Mouse (Mus musculus): Measurements from ENCODE around the gene Ddias. TPM values are rescaled to one million over a fixed set of nuclear protein-coding genes. Genes with fewer than 3 reads are reported as not detected.
"Not testable (repeated sequence)": the region's sequence is repeated elsewhere in the genome, so short reads cannot be mapped to it uniquely, and the experiment has no call there.

The Ddias gene
- polyA plus RNA-seq (2012; rRNA removed) = 0.11 and 0.15 TPM in 2 replicates

GRCm38 (mm10) chr7:92874116-92874675 lies at the start of gene Ddias, which contains the start of gene Prcp:
Gene Ddias, minus strand, starts transcription at chr7:92874247.
Gene Prcp, plus strand, starts transcription at chr7:92874470.
- DNase-seq (ENCODE audit: low read depth) = no peak

GRCm38 (mm10) chr7:92920857-92921172 lies 46.8 kb upstream of the Ddias start:
- DNase-seq (ENCODE audit: low read depth) = no peak

DNA sequence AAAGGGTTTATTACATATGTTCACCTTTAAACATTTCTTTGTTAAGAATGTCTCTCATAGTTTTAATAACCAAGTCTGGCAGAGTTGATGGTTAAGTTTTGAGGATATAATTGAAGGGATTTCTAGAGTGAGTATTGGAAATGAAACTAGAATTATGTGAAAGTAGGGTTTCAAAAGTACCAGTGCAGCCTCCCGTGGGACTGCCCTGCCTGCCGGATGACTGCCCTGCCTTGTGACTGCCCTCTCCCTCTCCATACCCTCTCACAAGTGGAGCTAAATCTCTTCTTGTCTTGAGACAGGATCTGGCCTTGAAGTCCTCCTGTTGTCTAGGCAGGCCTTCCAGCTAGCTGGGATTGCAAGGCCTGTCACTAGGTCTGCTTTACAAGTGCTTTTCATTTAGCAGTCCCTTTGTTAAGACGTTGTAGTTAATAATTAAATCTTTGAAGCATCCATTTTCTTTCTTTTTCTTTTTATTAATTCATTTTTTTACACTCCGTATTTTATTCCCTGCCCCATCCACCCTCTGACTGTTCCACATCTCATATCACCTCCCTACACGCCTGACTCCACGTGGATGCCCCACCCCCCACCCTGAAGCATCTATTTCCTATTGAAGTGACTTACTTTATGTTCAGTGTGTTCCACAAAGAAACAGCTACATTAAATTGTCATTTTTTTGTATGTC lies 46.3 kb upstream of the Ddias start:
- DNase-seq (ENCODE audit: low read depth) = no peak

- not testable (repeated sequence) for DNase-seq (ENCODE audit: low read depth)
Measured at GRCm38 (mm10) chr7:92904285-92904684, 30.2 kb upstream of the Ddias start.

DNA sequence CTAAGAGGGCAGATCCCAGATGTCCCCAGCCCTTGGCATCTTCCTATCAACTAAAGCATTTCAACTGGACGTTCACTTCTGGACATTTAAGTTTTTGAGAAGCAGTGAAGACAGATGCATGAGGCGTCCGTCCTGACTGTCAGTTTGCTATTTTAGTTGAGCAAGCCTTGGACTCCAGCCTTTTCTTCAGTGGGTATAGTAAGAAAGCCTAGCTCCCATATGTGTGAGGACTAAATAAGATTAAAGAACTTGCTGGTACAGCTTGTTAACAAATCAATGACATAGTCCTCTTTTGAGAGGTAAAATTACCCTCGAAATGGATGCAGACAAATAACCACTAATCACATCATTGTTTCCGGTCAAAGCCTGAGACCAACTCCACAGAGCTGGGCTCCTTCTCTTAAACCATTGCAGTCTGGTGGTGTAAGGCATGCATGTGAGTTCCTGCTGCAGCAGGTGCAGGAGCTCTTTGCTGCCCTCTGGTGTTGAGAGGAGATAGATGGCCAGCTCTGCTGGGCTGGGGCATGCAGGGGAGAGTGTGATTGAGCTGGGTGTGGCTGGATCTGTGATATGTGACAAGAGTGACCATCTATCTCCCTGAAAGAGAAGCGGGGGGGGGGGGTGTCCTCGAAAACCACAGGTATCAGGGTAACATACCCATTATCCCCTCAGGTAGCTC lies 29.5 kb upstream of the Ddias start:
- no peak for DNase-seq (ENCODE audit: low read depth)

GRCm38 (mm10) chr7:92897021-92897420 lies 23.0 kb upstream of the Ddias start:
- DNase-seq (ENCODE audit: low read depth) = no peak

DNA sequence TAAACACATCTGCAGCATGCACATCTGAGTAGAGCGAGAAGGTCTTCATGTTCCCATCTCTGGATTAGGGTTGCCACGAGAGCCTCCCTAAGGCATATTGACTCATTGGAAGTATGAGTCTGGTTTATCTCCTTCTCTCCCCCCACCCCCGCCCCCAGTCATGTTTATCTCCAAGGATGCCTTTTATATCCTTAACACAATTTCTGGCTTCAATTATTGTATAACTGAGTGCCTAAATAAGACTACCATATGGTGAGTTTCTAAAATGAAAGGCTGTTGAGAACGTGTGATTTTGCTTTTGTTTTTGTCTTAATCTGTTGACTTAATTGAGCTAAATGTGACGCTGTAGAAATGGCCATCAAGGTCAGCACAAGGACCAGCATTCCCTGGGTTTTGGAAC lies 22.0 kb upstream of the Ddias start:
- DNase-seq (ENCODE audit: low read depth) = no peak

GRCm38 (mm10) chr7:92893478-92893877 lies 19.4 kb upstream of the Ddias start:
- DNase-seq (ENCODE audit: low read depth) = no peak

DNA sequence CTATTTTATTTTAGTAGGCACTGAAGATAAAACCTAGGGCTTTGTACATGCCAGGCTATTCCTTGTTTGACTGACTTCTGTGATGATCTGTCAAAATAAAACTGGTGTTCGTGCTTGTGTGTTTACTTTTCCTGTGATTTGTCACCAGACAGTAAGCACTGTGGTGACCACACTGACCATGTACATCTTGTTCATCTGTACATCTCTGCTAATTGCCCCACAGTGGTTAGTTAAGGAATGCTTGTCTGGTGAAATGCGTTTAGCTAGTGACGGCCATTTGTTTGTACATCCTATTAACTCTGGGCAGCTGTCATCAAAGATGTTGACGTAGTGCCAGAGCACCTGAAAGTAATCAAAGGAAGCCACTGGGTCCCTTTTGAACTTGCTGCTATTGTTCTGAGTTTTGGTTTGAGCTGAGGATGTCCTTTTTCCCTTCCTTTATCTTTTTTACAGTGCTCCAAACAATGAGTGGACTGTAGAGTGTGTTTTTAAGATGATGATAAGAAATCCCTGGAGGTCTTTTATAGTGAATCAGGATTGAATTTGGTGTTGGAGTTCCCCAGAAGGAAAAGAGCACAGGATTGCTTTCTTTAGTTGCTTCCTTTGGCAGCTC lies 16.7 kb upstream of the Ddias start:
- DNase-seq (ENCODE audit: low read depth) = no peak

GRCm38 (mm10) chr7:92890211-92890610 lies 16.2 kb upstream of the Ddias start:
- no peak for DNase-seq (ENCODE audit: low read depth)

- no peak for DNase-seq (ENCODE audit: low read depth)
Measured at GRCm38 (mm10) chr7:92887230-92887629, 13.2 kb upstream of the Ddias start.

DNA sequence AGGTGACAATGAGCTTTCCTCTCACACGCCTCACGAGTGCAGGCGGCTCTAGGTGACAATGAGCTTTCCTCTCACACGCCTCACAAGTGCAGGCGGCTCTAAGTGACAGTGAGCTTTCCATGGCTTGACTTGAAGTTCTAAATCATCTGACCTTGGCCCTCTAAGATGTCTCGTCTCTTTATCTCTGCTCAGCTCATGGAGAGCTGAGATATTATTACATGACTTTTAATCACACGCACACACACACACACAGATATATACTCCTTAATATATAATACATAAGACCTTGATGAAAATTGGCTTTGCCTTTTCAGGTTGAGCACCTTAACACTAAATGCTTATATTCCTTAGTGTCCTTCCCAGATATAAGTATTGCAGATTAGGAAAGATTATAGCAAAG lies 12.8 kb upstream of the Ddias start:
- no peak for DNase-seq (ENCODE audit: low read depth)

GRCm38 (mm10) chr7:92884998-92885660 lies 11.1 kb upstream of the Ddias start:
- DNase-seq (ENCODE audit: low read depth) = no peak

DNA sequence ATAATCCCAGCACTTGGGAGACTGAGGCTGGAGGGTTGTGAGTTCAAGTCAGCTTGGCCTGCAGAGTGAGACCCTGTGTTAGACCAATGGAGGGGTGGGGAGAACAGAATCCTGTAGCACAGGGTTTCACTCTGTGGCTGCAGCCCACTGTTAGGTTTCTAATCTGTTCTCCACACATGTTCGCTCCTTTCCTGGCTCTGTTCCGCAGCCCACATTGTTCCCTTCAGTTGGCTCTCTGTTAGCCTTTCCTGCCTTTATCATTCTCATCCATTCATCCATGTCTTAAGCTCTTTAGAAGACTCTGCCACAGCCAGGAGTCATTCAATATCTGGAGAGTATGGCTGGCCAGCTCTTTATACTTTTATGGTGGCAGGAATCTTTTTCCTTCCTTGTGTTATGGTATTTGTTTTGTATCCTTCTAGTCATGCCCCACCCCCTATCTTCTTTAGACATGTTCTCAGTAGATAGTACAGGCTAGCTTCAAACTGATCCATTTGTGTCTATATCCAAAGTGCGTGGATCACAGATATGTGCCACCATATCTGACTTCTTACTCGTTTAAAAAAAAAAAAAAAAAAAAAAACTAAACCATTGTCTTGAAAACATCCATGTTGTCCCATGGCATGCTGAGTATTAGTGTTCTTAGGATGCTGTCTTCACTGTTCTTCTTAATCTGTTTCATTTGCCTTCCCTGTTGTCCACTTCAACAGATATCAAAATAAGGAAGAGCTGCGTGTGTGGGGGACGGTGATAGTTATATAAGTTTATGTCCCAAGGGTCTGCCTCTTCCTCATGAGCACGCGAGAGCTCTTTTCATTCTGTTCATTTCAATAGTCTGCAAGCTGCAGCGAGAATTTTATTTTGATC lies 10.0 kb upstream of the Ddias start:
- DNase-seq (ENCODE audit: low read depth) = no peak

DNA sequence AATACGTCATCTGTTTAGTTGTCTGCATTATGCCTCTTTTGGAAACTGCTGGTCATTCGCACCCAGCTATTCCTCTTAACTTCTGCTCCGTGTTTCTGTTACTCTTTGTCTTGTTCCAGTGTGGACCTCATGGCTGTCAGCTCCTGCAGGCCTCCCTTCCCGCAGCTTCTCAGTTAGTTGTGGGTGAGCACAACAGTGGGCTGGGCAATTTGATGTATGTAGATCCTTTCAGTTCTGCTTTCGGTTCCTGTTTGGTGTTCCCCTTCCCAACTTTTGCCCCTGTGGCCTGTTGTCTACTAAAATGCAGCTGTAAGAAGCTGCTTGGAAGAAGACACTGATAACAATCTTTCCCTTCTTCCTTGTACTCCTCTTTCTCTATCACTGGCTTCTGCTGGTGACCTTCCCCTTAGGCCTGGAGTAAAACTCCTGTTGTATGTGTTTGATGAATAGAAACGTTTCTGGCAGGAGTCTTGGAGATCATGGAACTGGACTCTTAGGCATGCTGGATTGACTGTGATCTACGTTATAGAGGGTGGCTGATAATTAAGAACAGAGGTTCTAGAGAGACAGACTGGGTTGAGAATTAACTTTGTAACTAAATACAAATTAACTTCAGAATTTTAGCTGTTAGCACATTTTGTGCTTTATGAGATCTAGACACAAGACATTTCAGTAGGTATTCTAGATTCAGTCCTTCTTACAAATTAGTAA lies 4.7 kb upstream of the Ddias start:
- DNase-seq (ENCODE audit: low read depth) = no peak

DNA sequence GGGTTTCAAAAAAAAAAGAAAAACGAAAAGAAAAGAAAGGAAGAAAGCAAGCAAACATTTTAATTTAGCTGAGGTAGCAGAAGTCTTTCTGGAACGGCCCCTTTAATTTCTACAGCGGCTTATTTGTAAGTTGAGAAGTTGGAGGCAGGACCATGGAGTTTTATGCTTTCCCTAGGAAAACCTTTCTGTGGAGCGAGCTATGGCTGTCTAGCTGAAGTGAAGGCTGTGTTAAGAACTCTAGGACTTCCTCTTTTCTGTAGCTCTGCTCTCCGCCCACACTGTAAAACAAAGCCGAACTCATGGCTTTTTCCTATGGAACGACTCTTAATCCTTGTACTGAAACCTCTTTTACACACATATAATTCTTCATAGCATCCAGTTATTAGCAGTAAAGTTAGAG lies 2.5 kb upstream of the Ddias start:
- no peak for DNase-seq (ENCODE audit: low read depth)

GRCm38 (mm10) chr7:92876066-92876465 lies 2.0 kb upstream of the Ddias start:
- no peak for DNase-seq (ENCODE audit: low read depth)

- no peak for DNase-seq (ENCODE audit: low read depth)
Measured at GRCm38 (mm10) chr7:92874761-92875408, 838 bp upstream of the Ddias start.

GRCm38 (mm10) chr7:92871596-92871995 lies 2.5 kb downstream of the Ddias start:
- no peak for DNase-seq (ENCODE audit: low read depth)

DNA sequence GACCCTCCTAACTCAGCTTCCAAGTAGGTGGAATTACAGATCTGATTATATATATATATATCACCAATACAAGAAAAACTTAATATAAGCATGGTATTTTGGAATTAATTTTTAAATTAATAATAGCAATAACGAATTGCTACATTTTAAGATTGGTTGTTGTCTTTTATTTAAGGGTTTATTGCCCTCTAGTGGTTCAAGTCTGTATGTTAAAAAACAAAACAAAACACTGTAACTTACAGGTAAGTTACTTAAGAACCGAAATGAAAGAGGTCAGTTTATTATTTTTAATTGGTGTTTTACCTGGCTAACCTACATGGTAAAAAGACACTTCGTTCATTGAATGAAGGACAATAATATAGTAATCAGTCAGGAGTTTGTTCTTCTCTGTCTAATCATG lies 3.9 kb downstream of the Ddias start:
- DNase-seq (ENCODE audit: low read depth) = no peak
